Mouse (Mus musculus) E14TG2a.4 (cell line): ENCODE data around the gene Gm20388.

Experiments
- CTCF ChIP-seq: conservative IDR thresholded peaks from 2 replicates; pipeline ENCODE4 v1.5.1; 2014; ENCODE audit warnings: low read length
- NANOG ChIP-seq: IDR thresholded peaks from 2 replicates; pipeline ENCODE4 v1.6.1; 2014; ENCODE audit warnings: borderline replicate concordance, low read length, mixed read lengths
- POU5F1 ChIP-seq: IDR thresholded peaks from 2 replicates; pipeline ENCODE4 v1.6.1; 2014; ENCODE audit warnings: low read length, borderline replicate concordance

GRCm38 (mm10) chr8:122766189-122766588, 2855.5 kb downstream of the Gm20388 start:
- TF ChIP-seq CTCF, result no peak
- no peak for TF ChIP-seq POU5F1
- no peak for TF ChIP-seq NANOG
